Mouse (Mus musculus) frontal cortex, adult (tissue): ENCODE results near the gene Alkbh3.
A peak's percentile ranks its signal among the peaks of the same experiment; 100 is the strongest.

ENCODE experiments used
- ATAC-seq: cut with Nextera tagmentation; 2 replicates; pipeline ENCODE4 v1.9.2; 2017; ENCODE audit warnings: mild to moderate bottlenecking, moderate library complexity, mixed read lengths; ENCODE audit not compliant: low TSS enrichment

Gene Alkbh3

GRCm38 (mm10) chr2:93954781-93955578 is 55.6 kb downstream of the Alkbh3 start:
- peak; percentile 62 for ATAC-seq

GRCm38 (mm10) chr2:93953726-93954125 is 56.9 kb downstream of the Alkbh3 start:
- ATAC-seq = no peak

GRCm38 (mm10) chr2:93946976-93947375 is 63.6 kb downstream of the Alkbh3 start:
- no peak for ATAC-seq

GRCm38 (mm10) chr2:93944855-93945254 is 65.8 kb downstream of the Alkbh3 start:
- ATAC-seq = no peak

GRCm38 (mm10) chr2:93944099-93944498 is 66.5 kb downstream of the Alkbh3 start:
- no peak for ATAC-seq

- no peak for ATAC-seq
Observed at GRCm38 (mm10) chr2:93941670-93942069, 68.9 kb downstream of the Alkbh3 start.

GRCm38 (mm10) chr2:93938534-93938933 is 72.1 kb downstream of the Alkbh3 start:
- peak; percentile 85 for ATAC-seq
